Mouse (Mus musculus) left cerebral cortex, postnatal 36 days (tissue): ENCODE data around the gene Pigk. TPM values are rescaled to one million over a fixed set of nuclear protein-coding genes. Genes with fewer than 3 reads are reported as not detected.

Experiments used
- DNase-seq, 2 experiments: peaks; one replicate each; pipeline ENCODE4 v3.0.0; 2021 to 2022; ENCODE audit warnings: low spot score in 2 of 2, mixed read lengths in 1 of 2
- intact Hi-C: fragments of 180-260 bp; cut with DNase I; formaldehyde crosslinking; loops from one replicate; pipeline ENCODE4 v1.15.1; 2025
- total RNA-seq, 2 experiments: library from RNA; stranded (reverse); gene quantifications; 2 replicates each; pipeline ENCODE4 v1.2.3; 2021

Pigk gene
- total RNA-seq, 2 experiments from 2014 or later = 49.5 to 52.9 TPM

DNA sequence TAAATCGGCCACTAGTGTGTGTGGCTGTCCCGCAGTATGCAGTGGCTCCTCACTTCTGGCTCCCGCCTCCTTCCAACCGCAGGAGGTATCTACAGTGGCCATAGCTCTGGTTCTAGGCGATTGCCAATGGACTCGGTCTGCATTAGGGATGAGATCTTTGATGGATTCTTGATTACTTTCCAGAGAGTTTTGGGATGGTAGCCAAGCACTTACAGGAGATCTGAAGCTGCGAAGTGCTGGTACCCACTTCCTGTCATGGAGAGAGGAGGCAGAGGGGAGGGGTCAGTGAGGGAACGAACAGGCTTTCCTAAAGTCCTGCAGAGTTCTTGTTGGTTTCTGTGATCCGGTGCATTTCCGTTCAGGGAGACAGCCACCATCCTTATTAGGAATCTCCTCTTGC lies 304.2 kb downstream of the Pigk start:
- no peak for DNase-seq
- intact Hi-C loops = no loop called here

DNA sequence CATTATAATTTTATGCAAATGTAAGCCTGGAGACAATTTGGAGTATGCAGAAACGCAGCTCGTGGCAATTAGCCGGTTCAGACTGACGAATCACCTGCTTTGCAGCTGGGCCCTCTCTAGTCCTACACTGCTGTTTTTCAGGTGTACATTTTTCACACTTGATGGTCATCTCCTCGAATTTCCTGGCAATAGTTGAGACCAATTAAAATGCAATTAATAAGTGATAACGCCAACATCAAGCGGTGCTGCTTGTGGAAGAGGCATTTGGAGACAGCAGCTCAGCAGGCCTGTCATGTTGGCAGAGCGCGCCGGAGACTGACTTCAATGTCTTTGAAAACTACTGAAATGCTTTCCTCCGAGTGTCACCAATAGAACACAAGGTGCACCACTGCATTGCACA lies 310.1 kb downstream of the Pigk start:
- intact Hi-C loops = no loop called here
- DNase-seq = no peak

Other genes with a start within 250 kb of the Pigk start
- gene Ak5, start 45.7 kb upstream of the Pigk start, total RNA-seq = 100 to 1,000 TPM; 142 to 149 TPM